Mouse (Mus musculus) E14TG2a.4 (cell line): ENCODE data around the gene Sox5.

Source experiments
- H3K27me3 ChIP-seq: 2 replicates; pipeline ENCODE4 v1.6.1; 2014; ENCODE audit warnings: low read length, control low read depth; ENCODE audit not compliant: insufficient read depth
- H3K36me3 ChIP-seq: 2 replicates; pipeline ENCODE4 v1.6.1; 2014; ENCODE audit warnings: low read length, control low read depth; ENCODE audit not compliant: insufficient read depth
- H3K4me1 ChIP-seq: replicated peaks from 2 replicates; pipeline ENCODE4 v1.6.1; 2014; ENCODE audit warnings: low read depth, low read length, control low read depth
- H3K4me3 ChIP-seq: replicated peaks from 2 replicates; pipeline ENCODE4 v1.5.1; 2014; ENCODE audit warnings: mild to moderate bottlenecking, low read length
- H3K9me3 ChIP-seq: 2 replicates; pipeline ENCODE4 v1.6.1; 2014; ENCODE audit warnings: low read length, control low read depth
- CTCF ChIP-seq: conservative IDR thresholded peaks from 2 replicates; pipeline ENCODE4 v1.5.1; 2014; ENCODE audit warnings: low read length
- NANOG ChIP-seq: IDR thresholded peaks from 2 replicates; pipeline ENCODE4 v1.6.1; 2014; ENCODE audit warnings: borderline replicate concordance, low read length, mixed read lengths
- POU5F1 ChIP-seq: IDR thresholded peaks from 2 replicates; pipeline ENCODE4 v1.6.1; 2014; ENCODE audit warnings: low read length, borderline replicate concordance

Gene Sox5

GRCm38 (mm10) chr6:144158637-144159036 is 623.1 kb downstream of the Sox5 start:
- H3K27me3 ChIP-seq, result no peaks in the 10 kb centered on the region
- H3K36me3 ChIP-seq, result no peaks in the 10 kb centered on the region
- no peaks in the 10 kb centered on the region for H3K4me1 ChIP-seq
- TF ChIP-seq POU5F1, result no peak
- TF ChIP-seq CTCF, result no peak
- no peak for TF ChIP-seq NANOG
- no peaks in the 10 kb centered on the region; the same call in 1 of the 2 replicates for H3K9me3 ChIP-seq
- no peak overlapping the region for H3K4me3 ChIP-seq

GRCm38 (mm10) chr6:144154892-144155424 is 626.8 kb downstream of the Sox5 start:
- H3K36me3 ChIP-seq, result no peaks in the 10 kb centered on the region
- TF ChIP-seq NANOG (no peak), POU5F1 (no peak), CTCF (no peak)
- no peaks in the 10 kb centered on the region for H3K27me3 ChIP-seq
- no peaks in the 10 kb centered on the region for H3K4me1 ChIP-seq
- H3K9me3 ChIP-seq, result no peaks in the 10 kb centered on the region
- no peak overlapping the region for H3K4me3 ChIP-seq

- Histone ChIP-seq H3K4me1 (no peaks in the 10 kb centered on the region), H3K27me3 (no peaks in the 10 kb centered on the region), H3K36me3 (no peaks in the 10 kb centered on the region), H3K9me3 (no peaks in the 10 kb centered on the region), H3K4me3 (no peak overlapping the region)
- no peak for TF ChIP-seq NANOG
- no peak for TF ChIP-seq POU5F1
- no peak for TF ChIP-seq CTCF
Observed at GRCm38 (mm10) chr6:144151957-144152356, 629.8 kb downstream of the Sox5 start.

GRCm38 (mm10) chr6:144151075-144151474 is 630.7 kb downstream of the Sox5 start:
- Histone ChIP-seq H3K9me3 (no peaks in the 10 kb centered on the region), H3K36me3 (no peaks in the 10 kb centered on the region), H3K4me1 (no peaks in the 10 kb centered on the region), H3K27me3 (no peaks in the 10 kb centered on the region), H3K4me3 (no peak overlapping the region)
- no peak for TF ChIP-seq NANOG
- no peak for TF ChIP-seq POU5F1
- no peak for TF ChIP-seq CTCF

GRCm38 (mm10) chr6:144137397-144137796 is 644.4 kb downstream of the Sox5 start:
- no peaks in the 10 kb centered on the region for H3K27me3 ChIP-seq
- H3K4me3 ChIP-seq, result no peak overlapping the region
- TF ChIP-seq NANOG, result no peak
- H3K9me3 ChIP-seq, result no peaks in the 10 kb centered on the region
- no peaks in the 10 kb centered on the region for H3K4me1 ChIP-seq
- H3K36me3 ChIP-seq, result no peaks in the 10 kb centered on the region

- H3K27me3 ChIP-seq, result no peaks in the 10 kb centered on the region
- TF ChIP-seq POU5F1 (no peak), CTCF (no peak), NANOG (no peak)
- H3K4me3 ChIP-seq, result no peak overlapping the region
- H3K4me1 ChIP-seq, result no peaks in the 10 kb centered on the region
- H3K36me3 ChIP-seq, result no peaks in the 10 kb centered on the region
- H3K9me3 ChIP-seq, result no peaks in the 10 kb centered on the region
Observed at GRCm38 (mm10) chr6:144136894-144137293, 644.9 kb downstream of the Sox5 start.

- H3K36me3 ChIP-seq, result no peaks in the 10 kb centered on the region
- no peaks in the 10 kb centered on the region for H3K4me1 ChIP-seq
- H3K4me3 ChIP-seq, result no peak overlapping the region
- no peaks in the 10 kb centered on the region for H3K9me3 ChIP-seq
- H3K27me3 ChIP-seq, result 0 out of 2 replicates have a peak, but pooled peaks cover 3% of the 10 kb centered on the region
- no peak for TF ChIP-seq POU5F1
- TF ChIP-seq NANOG, result no peak
- TF ChIP-seq CTCF, result no peak
Observed at GRCm38 (mm10) chr6:144129927-144130326, 651.9 kb downstream of the Sox5 start.

- Histone ChIP-seq H3K9me3 (peaks cover 5% of the 10 kb centered on the region; the same call in 1 of the 2 replicates), H3K4me1 (no peaks in the 10 kb centered on the region), H3K36me3 (no peaks in the 10 kb centered on the region), H3K27me3 (no peaks in the 10 kb centered on the region), H3K4me3 (no peak overlapping the region)
- TF ChIP-seq POU5F1 (no peak), CTCF (no peak), NANOG (no peak)
Observed at GRCm38 (mm10) chr6:144119961-144120360, 661.8 kb downstream of the Sox5 start.

- Histone ChIP-seq H3K4me3 (no peak overlapping the region), H3K9me3 (peaks cover 5% of the 10 kb centered on the region; the same call in 1 of the 2 replicates), H3K36me3 (no peaks in the 10 kb centered on the region), H3K27me3 (no peaks in the 10 kb centered on the region), H3K4me1 (no peaks in the 10 kb centered on the region)
- TF ChIP-seq NANOG (no peak), CTCF (no peak), POU5F1 (no peak)
Observed at GRCm38 (mm10) chr6:144116646-144117045, 665.1 kb downstream of the Sox5 start.

- no peak for TF ChIP-seq NANOG
- TF ChIP-seq CTCF, result no peak
- no peak for TF ChIP-seq POU5F1
- no peaks in the 10 kb centered on the region for H3K36me3 ChIP-seq
- no peaks in the 10 kb centered on the region for H3K4me1 ChIP-seq
- no peaks in the 10 kb centered on the region for H3K27me3 ChIP-seq
- H3K9me3 ChIP-seq, result no peaks in the 10 kb centered on the region
- no peak overlapping the region for H3K4me3 ChIP-seq
Observed at GRCm38 (mm10) chr6:144111561-144111960, 670.2 kb downstream of the Sox5 start.
